Mouse (Mus musculus): ENCODE results near the gene Qrfp.

- no peak for TF ChIP-seq CTCF (IDR thresholded peaks at IDR 0.05; ENCODE audit: low read depth, low read length)
- no peak for TF ChIP-seq POLR2A (IDR thresholded peaks at IDR 0.05; ENCODE audit: borderline replicate concordance, low read depth, low read length)
Observed at GRCm38 (mm10) chr2:31801416-31801815, 9.0 kb downstream of the Qrfp start.

All from bone marrow macrophage, adult 2 months (primary cell).